Mouse (Mus musculus) testis, adult 2 months (tissue): ENCODE results near the gene Mapkapk3. TPM values are rescaled to one million over a fixed set of nuclear protein-coding genes. Genes with fewer than 3 reads are reported as not detected.

Experiments used
- H3K27ac ChIP-seq: fragments of 200-500 bp; 2 replicates; pipeline ENCODE4 v1.5.1; 2012; ENCODE audit warnings: low read depth, low read length; ENCODE audit not compliant: control insufficient read depth, insufficient read depth
- H3K27me3 ChIP-seq: fragments of 200-500 bp; 2 replicates; pipeline ENCODE4 v1.6.1; 2012; ENCODE audit warnings: mild to moderate bottlenecking, low read length, moderate library complexity; ENCODE audit not compliant: control insufficient read depth, insufficient read depth
- H3K36me3 ChIP-seq: fragments of 200-500 bp; 2 replicates; pipeline ENCODE4 v1.6.1; 2012; ENCODE audit warnings: mild to moderate bottlenecking, low read length; ENCODE audit not compliant: control insufficient read depth, insufficient read depth
- H3K4me1 ChIP-seq: fragments of 200-500 bp; 2 replicates; pipeline ENCODE4 v1.6.1; 2012; ENCODE audit warnings: low read length; ENCODE audit not compliant: control insufficient read depth, insufficient read depth
- H3K4me3 ChIP-seq: fragments of 200-500 bp; 2 replicates; pipeline ENCODE4 v1.5.1; 2012; ENCODE audit warnings: low read depth, mild to moderate bottlenecking, low read length, moderate library complexity, mixed read lengths; ENCODE audit not compliant: control insufficient read depth
- CTCF ChIP-seq: fragments of 200-500 bp; IDR thresholded peaks from 2 replicates; pipeline ENCODE4 v1.5.1; 2012; ENCODE audit warnings: low read depth, mild to moderate bottlenecking, inconsistent platforms, low read length, moderate library complexity; ENCODE audit not compliant: control insufficient read depth, insufficient read depth, insufficient replicate concordance
- POLR2A ChIP-seq: fragments of 200-500 bp; IDR thresholded peaks from 2 replicates; pipeline ENCODE4 v1.6.1; 2012; ENCODE audit warnings: low read depth, mild to moderate bottlenecking, inconsistent platforms, low read length, moderate library complexity; ENCODE audit not compliant: control insufficient read depth
- polyA plus RNA-seq: library from polyadenylated mRNA; depleted of rRNA; stranded (reverse); fragments of >200 nt; gene quantifications from 2 replicates; pipeline ENCODE4 v1.2.3, GENCODE M21; 2012

Mapkapk3 gene
- polyA plus RNA-seq, 1 experiment = 5.2 TPM

DNA sequence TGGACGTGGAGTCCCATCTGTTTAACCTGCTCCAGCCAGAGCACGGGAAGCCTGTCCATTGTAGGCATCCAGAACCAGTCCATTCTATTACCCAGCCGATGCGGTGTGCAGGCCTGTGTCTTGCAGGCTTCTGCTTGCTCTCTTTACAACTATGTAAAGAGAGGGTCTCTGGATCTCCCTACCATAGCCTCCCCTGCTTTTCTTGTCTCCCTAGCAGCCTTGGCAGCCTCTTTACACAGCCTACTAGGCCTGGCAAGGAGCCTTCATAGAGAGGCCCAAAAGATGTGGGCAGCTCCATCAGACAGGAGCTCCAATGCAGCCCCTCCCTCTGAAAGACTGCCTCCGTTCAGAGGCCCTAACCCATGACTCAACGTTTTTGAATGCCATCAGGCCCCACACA, 40.5 kb downstream of the Mapkapk3 start:
- Histone ChIP-seq H3K36me3 (no peaks in the 10 kb centered on the region), H3K27ac (no peak overlapping the region), H3K27me3 (no peaks in the 10 kb centered on the region), H3K4me1 (no peaks in the 10 kb centered on the region), H3K4me3 (no peak overlapping the region)
- TF ChIP-seq POLR2A = no peak
- TF ChIP-seq CTCF = no peak

DNA sequence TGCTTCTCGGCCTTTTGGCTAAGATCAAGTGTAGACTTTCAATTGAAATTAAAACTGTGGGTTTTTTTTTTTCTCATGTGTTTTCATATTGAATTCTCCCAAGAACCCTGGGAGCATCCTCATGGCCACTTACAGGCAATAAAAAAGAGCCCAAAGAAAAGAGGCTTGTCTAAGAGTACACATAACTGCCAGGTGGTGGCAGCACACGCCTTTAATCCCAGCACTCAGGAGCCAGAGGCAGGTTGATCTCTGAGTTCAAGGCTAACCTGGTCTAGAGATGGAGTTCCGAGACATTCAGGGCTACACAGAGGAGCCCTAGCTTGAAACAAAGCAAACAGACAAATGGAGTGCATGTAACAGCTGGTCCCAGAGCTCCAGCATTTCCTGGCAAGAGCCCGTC, 43.5 kb downstream of the Mapkapk3 start:
- Histone ChIP-seq H3K4me3 (no peak overlapping the region), H3K27ac (no peak overlapping the region), H3K36me3 (no peaks in the 10 kb centered on the region), H3K4me1 (no peaks in the 10 kb centered on the region), H3K27me3 (no peaks in the 10 kb centered on the region)
- TF ChIP-seq CTCF = peak; percentile 23; the same call in 1 of the 2 replicates
- TF ChIP-seq POLR2A = no peak

DNA sequence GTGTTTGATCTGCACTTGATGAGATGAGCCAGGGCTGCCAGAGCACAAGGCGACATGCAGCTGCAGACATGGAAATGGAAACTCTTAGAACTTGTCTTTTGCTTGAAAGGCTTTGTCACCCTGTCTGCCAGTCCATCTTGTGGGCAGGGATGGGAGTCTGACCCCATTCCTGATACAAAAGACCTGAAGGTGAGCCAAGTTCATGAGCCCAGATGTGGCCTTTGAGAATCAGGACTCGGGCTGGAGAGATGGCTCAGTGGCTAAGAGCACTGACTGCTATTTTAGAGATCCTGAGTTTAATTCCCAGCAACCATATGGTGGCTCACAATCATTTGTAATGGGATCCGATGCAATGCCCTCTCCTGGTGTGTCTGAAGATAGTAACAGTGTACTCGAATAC, 44.4 kb downstream of the Mapkapk3 start:
- Histone ChIP-seq H3K36me3 (no peaks in the 10 kb centered on the region), H3K4me1 (no peaks in the 10 kb centered on the region), H3K27me3 (no peaks in the 10 kb centered on the region), H3K4me3 (no peak overlapping the region), H3K27ac (no peak overlapping the region)
- TF ChIP-seq CTCF (no peak), POLR2A (no peak)

DNA sequence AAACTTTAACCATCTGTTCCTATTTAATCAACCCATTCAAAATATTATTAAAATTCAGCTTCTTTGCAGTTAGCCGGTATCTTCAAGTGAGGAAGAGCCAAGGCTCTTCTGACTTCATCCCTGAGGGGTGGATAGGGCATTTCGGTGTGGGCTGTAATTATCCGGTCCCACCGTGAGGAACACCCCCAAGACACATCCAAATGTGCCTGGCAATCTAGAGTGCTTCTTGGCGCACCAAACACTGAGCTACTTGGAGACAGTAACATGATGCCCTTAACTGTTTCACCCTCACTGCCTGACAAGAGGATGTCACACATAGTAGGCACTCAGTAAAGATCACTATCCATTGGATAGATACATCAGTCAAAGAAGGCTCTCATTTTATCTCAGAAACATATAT, 53.5 kb downstream of the Mapkapk3 start:
- H3K4me1 ChIP-seq = no peaks in the 10 kb centered on the region
- no peak overlapping the region for H3K27ac ChIP-seq
- H3K4me3 ChIP-seq = no peak overlapping the region
- no peaks in the 10 kb centered on the region for H3K36me3 ChIP-seq
- TF ChIP-seq CTCF = no peak
- no peak for TF ChIP-seq POLR2A
- H3K27me3 ChIP-seq = no peaks in the 10 kb centered on the region

DNA sequence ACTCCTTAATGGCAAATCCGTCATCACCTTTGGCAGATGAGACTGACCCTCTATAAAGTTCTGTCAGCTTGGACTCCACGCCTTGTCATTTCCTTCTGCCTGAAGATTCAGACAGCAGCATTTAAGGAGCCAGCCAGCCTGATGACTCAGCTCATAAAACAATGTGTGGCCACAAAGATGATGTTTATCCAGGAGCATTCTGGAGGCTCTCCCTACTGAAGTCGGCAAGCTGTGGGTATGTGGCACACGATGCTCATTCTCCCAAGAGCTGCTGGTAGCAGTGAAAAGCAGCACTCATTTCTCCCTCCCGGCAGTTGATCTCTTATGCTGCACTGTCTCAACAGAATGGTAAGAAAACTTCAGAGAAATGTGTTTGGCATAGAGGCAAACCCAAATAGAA, 54.4 kb downstream of the Mapkapk3 start:
- Histone ChIP-seq H3K27ac (no peak overlapping the region), H3K4me3 (no peak overlapping the region), H3K27me3 (no peaks in the 10 kb centered on the region), H3K4me1 (no peaks in the 10 kb centered on the region), H3K36me3 (no peaks in the 10 kb centered on the region)
- no peak for TF ChIP-seq POLR2A
- no peak for TF ChIP-seq CTCF

DNA sequence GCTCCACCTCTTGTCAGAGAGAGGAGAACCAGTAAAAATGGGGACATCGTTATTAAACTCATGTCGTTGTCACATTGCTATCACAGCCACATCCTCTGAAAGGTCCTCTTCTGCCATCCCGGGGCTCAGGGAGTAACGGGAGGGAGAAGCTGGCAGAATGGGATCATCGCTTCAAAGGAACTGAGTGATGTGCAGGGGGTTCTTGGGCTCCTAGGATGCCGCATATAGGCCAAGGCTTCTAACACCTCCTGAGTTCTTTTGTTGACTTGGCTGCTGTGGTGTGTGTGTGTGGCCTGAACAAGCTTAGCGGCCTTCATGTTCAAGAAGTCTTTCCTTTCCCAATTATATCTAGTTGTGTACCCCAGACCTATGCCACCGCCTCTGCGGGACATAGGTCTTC, 57.5 kb downstream of the Mapkapk3 start:
- no peak for TF ChIP-seq CTCF
- no peak for TF ChIP-seq POLR2A
- Histone ChIP-seq H3K36me3 (no peaks in the 10 kb centered on the region), H3K27me3 (no peaks in the 10 kb centered on the region), H3K27ac (peak overlapping the region; percentile 31; the same call in 1 of the 2 replicates), H3K4me1 (no peaks in the 10 kb centered on the region), H3K4me3 (peak overlapping the region; percentile 86)

DNA sequence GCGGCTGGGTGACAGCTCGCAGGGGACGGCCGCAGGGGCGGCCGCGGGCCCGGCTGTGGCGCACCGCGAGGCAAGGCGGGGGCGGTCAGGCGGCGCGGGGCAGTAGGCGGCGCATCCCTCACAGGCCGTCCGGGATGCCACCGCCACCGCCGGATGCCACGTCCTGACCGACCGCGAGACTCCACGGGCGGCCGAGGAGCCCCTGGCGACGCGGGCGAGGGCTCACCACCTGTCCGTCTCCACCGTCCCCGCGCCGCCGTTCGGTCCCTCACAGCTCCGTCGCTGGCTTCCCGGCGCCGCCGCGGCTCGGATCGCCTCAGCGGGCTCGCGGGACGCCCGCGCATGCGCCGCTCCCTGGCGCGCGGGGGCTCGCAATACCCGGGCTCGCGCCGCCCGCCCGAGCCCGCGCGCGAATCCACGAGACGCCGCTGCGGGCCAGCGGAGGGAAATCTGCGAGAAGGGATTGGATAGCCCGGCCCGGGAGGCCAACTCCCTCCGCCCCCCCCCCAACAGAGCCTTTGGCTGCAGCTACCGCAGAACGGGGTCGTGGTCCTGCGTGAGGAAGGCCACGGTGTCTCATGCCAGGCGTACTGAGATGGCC, 58.0 kb downstream of the Mapkapk3 start, which contains the start of gene Dock3:
Gene Dock3, minus strand, starts transcription at position 371 of the 601 bp plus-strand sequence.
- Histone ChIP-seq H3K27ac (peak within 1 kb of the TSS; percentile 67), H3K4me1 (no peaks in the 10 kb centered on the region), H3K4me3 (peak within 1 kb of the TSS; percentile 86), H3K27me3 (no peaks in the 10 kb centered on the region), H3K36me3 (no peaks in the 10 kb centered on the region)
- no peak for TF ChIP-seq CTCF
- TF ChIP-seq POLR2A = peak; percentile 64; the same call in 1 of the 2 replicates

DNA sequence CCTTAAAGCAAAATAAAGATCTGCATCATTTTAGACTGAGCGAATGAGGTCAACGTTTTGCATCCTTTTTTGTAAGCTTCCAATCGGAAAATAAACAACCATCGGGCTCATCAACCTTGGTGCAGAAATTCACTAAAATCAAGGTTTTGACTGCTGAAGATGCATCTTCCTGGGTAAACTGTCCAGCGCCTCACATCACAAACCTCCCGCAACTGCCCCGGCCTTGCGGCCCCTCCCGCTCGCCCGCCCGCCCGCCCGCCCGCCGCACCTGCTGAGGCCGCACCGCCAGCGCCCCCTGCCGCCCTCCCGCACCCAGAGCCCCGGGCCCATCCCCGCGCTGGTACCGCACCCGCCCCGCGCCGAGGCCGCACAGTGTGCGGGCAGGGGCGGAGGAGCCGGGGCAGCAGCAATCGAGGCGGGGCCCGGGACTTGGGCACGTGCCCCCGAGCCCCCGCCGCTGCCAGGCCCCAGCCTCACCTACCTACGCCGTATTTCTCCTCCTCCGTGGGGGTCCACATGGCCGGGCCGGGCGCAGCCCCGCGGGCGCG, 58.6 kb downstream of the Mapkapk3 start:
- H3K27ac ChIP-seq = peak overlapping the region; percentile 67
- no peaks in the 10 kb centered on the region for H3K36me3 ChIP-seq
- no peak for TF ChIP-seq POLR2A
- no peak for TF ChIP-seq CTCF
- H3K4me1 ChIP-seq = no peaks in the 10 kb centered on the region
- no peaks in the 10 kb centered on the region for H3K27me3 ChIP-seq
- H3K4me3 ChIP-seq = peak overlapping the region; percentile 86
